Mouse (Mus musculus) kidney, embryonic 14.5 days (tissue): ENCODE data around the gene Tff2. TPM values are rescaled to one million over a fixed set of nuclear protein-coding genes. Genes with fewer than 3 reads are reported as not detected.

ENCODE experiments used
- ATAC-seq: fragments of 200-750 bp; cut with Nextera tagmentation; 2 replicates; pipeline ENCODE4 v1.8.0; 2017; ENCODE audit warnings: moderate number of reproducible peaks, mild to moderate bottlenecking, moderate TSS enrichment, moderate library complexity; ENCODE audit not compliant: low FRiP score, low TSS enrichment
- H3K27ac ChIP-seq: fragments of 300-500 bp; sonication (generic); 2 replicates; pipeline ENCODE4 v1.5.1; 2014; ENCODE audit warnings: low read depth, mild to moderate bottlenecking, low read length, moderate library complexity, mixed read lengths
- H3K27me3 ChIP-seq: fragments of 300-500 bp; sonication (generic); 2 replicates; pipeline ENCODE4 v1.6.1; 2014; ENCODE audit warnings: mild to moderate bottlenecking, low read length; ENCODE audit not compliant: control insufficient read depth, insufficient read depth
- H3K36me3 ChIP-seq: fragments of 300-500 bp; sonication (generic); 2 replicates; pipeline ENCODE4 v1.6.1; 2014; ENCODE audit warnings: low read length, mixed read lengths; ENCODE audit not compliant: control insufficient read depth, insufficient read depth
- H3K4me1 ChIP-seq: fragments of 300-500 bp; sonication (generic); 2 replicates; pipeline ENCODE4 v1.6.1; 2014; ENCODE audit warnings: low read length, mixed read lengths; ENCODE audit not compliant: control insufficient read depth, insufficient read depth
- H3K4me2 ChIP-seq: fragments of 300-500 bp; sonication (generic); replicated peaks from 2 replicates; pipeline ENCODE4 v1.6.1; 2014; ENCODE audit warnings: low read depth, mild to moderate bottlenecking, low read length
- H3K4me3 ChIP-seq: fragments of 300-500 bp; sonication (generic); 2 replicates; pipeline ENCODE4 v1.5.1; 2014; ENCODE audit warnings: mild to moderate bottlenecking, low read length
- H3K9ac ChIP-seq: fragments of 300-500 bp; sonication (generic); 2 replicates; pipeline ENCODE4 v1.6.1; 2014; ENCODE audit warnings: low read depth, mild to moderate bottlenecking, low read length, moderate library complexity
- H3K9me3 ChIP-seq: fragments of 300-500 bp; sonication (generic); 2 replicates; pipeline ENCODE4 v1.6.1; 2016; ENCODE audit warnings: low read length; ENCODE audit not compliant: control insufficient read depth
- WGBS: fragments of 180-500 bp; shearing (Covaris S2); extraction: QIAGEN DNeasy Blood & Tissue Kit; methylation state at CpG from one replicate; pipeline ENCODE4 v1.1.7; 2014; 5-methylcytosine and 5-hydroxymethylcytosine counted together
- polyA plus RNA-seq: library from polyadenylated mRNA; unstranded; fragments of >200 nt; fragmentation: Nextera tagmentation; extraction: Ambion mirVana; gene quantifications from 2 replicates; pipeline ENCODE4 v1.2.1, GENCODE M21; 2014

Tff2 gene
- polyA plus RNA-seq, result 0.61 and 1.2 TPM in 2 replicates

DNA sequence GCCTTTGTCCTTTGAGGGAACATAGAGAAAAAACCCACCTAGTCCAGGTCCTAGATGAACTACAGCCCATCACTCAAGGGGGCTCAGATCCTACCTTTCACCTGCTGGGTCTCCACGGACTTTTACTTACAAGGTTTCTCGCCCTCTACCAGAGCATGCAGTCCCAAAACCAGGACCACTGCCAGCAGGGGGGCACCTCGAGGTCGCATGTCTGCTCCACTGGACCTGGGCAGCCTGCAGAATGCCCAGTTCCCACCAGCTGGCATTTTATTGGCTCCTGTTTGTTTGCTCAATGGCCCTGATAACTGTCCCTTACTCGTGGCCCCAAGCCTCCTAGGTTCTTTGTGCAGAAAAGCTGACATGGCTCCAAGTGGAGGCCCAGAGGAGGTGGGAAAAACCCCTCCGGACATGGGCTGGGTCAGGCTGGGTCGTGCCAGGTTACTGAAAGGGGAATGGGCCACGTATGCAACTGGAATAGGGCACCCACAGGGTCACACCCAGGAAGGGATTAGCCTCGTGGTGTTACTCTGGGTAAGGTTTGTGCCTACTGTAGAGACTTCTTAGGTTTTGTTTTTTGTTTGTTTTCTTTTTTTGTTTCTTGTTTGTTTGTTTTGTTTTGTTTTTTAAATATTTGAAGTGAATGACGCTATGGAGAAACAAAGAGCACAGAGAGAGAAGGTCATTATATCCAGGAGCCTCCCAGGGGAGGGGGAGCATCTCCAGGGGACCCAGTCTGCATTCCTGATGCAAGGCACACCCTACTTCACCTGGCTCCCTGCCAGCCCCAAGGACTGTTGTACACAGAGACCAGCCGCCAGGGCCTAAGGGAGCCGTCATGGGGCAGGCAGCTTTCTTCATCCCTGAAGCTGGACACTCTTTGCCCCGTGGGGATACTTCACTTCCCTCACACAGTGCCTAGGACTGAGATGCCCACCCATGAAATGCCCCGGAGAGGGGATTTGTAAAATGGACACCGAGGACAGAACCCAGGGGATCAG, at the start of gene Tff2:
Tff2 (minus strand) TSS at position 243 of the 998 bp plus-strand sequence.
- H3K27me3 ChIP-seq, result no peaks in the 10 kb centered on the region
- no peaks in the 10 kb centered on the region for H3K36me3 ChIP-seq
- H3K4me2 ChIP-seq, result no peak within 1 kb of the TSS
- no peaks in the 10 kb centered on the region for H3K4me1 ChIP-seq
- WGBS, result 70% methylated on average over 15 of the region's 15 CpGs
- H3K9ac ChIP-seq, result no peak within 1 kb of the TSS
- H3K9me3 ChIP-seq, result no peaks in the 10 kb centered on the region
- H3K4me3 ChIP-seq, result no peak within 1 kb of the TSS
- H3K27ac ChIP-seq, result no peak within 1 kb of the TSS
- ATAC-seq, result no peak

DNA sequence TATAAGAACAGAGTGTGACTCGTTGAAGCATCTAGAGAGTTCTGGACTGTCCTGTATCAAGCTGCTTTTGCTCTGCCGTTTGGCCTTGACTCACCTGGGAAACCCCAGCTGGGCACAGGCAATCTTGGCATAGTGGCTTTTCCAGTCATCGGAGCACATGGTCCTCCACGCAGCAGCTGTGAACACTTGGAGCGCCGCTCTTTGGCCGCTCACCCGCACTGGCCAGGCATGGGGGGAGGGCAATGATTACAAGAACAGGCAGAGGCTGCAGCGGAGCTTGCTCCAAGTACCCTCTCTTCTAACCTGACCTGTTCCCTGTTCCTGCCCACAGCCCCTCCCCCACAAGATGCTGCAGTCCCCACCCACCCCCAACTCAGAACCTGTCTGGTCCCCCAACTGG, 49.3 kb upstream of the Tff2 start:
- no peak for ATAC-seq
- no peak overlapping the region for H3K27ac ChIP-seq
- H3K36me3 ChIP-seq, result no peaks in the 10 kb centered on the region
- no peak overlapping the region for H3K9ac ChIP-seq
- no peaks in the 10 kb centered on the region for H3K27me3 ChIP-seq
- no peaks in the 10 kb centered on the region for H3K9me3 ChIP-seq
- 74% methylated on average over 9 of the region's 9 CpGs for WGBS
- H3K4me3 ChIP-seq, result no peak overlapping the region
- H3K4me1 ChIP-seq, result peaks cover 11% of the 10 kb centered on the region; the same call in 1 of the 2 replicates
- H3K4me2 ChIP-seq, result no peak overlapping the region

DNA sequence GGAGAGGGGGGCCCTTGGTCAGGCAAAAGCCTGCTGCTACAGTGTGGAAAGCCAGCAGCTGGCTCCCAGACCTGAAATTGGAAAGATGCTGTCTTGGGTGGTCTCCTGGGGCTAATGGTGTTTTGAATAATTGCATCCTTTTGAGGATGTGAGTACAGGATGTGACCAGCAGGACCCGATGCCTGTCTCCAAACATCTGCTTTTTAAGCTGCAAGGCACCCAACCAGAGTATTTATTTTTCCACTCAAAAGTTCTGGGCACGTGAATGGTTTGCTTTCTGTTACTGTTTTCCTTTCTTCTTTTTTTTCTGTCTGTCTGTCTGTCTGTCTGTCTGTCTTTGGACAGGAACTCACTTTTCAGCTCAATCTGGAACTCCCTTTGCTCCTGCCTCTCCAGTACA, 48.6 kb upstream of the Tff2 start:
- WGBS, result 20% methylated on average over 2 of the region's 2 CpGs
- Histone ChIP-seq H3K4me2 (no peak overlapping the region), H3K27me3 (no peaks in the 10 kb centered on the region), H3K4me1 (peaks cover 11% of the 10 kb centered on the region; the same call in 1 of the 2 replicates), H3K36me3 (no peaks in the 10 kb centered on the region), H3K9me3 (no peaks in the 10 kb centered on the region), H3K9ac (no peak overlapping the region), H3K27ac (no peak overlapping the region), H3K4me3 (no peak overlapping the region)
- ATAC-seq, result no peak

GRCm38 (mm10) chr17:31191825-31192224, 47.7 kb upstream of the Tff2 start:
- H3K4me1 ChIP-seq, result peaks cover 11% of the 10 kb centered on the region; the same call in 1 of the 2 replicates
- ATAC-seq, result peak; percentile 66; the same call in 1 of the 2 replicates
- WGBS, result 44% methylated on average over 8 of the region's 8 CpGs
- H3K4me2 ChIP-seq, result no peak overlapping the region
- H3K9me3 ChIP-seq, result no peaks in the 10 kb centered on the region
- H3K4me3 ChIP-seq, result no peak overlapping the region
- H3K36me3 ChIP-seq, result no peaks in the 10 kb centered on the region
- H3K27ac ChIP-seq, result no peak overlapping the region
- no peaks in the 10 kb centered on the region for H3K27me3 ChIP-seq
- no peak overlapping the region for H3K9ac ChIP-seq

- H3K4me3 ChIP-seq, result no peak overlapping the region
- 27% methylated on average over 4 of the region's 4 CpGs for WGBS
- H3K9ac ChIP-seq, result no peak overlapping the region
- H3K27ac ChIP-seq, result no peak overlapping the region
- no peaks in the 10 kb centered on the region for H3K27me3 ChIP-seq
- H3K4me1 ChIP-seq, result peaks cover 8% of the 10 kb centered on the region; the same call in 1 of the 2 replicates
- no peak overlapping the region for H3K4me2 ChIP-seq
- ATAC-seq, result no peak
- no peaks in the 10 kb centered on the region for H3K9me3 ChIP-seq
- no peaks in the 10 kb centered on the region for H3K36me3 ChIP-seq
Measured at GRCm38 (mm10) chr17:31187370-31187769, 43.3 kb upstream of the Tff2 start.

- no peak overlapping the region for H3K9ac ChIP-seq
- ATAC-seq, result no peak
- H3K9me3 ChIP-seq, result no peaks in the 10 kb centered on the region
- H3K4me1 ChIP-seq, result no peaks in the 10 kb centered on the region
- H3K27ac ChIP-seq, result no peak overlapping the region
- no peaks in the 10 kb centered on the region for H3K36me3 ChIP-seq
- H3K27me3 ChIP-seq, result no peaks in the 10 kb centered on the region
- H3K4me2 ChIP-seq, result no peak overlapping the region
- WGBS, result 78% methylated on average over 12 of the region's 12 CpGs
- no peak overlapping the region for H3K4me3 ChIP-seq
Measured at GRCm38 (mm10) chr17:31184269-31184990, 40.3 kb upstream of the Tff2 start.

GRCm38 (mm10) chr17:31183180-31183974, 39.3 kb upstream of the Tff2 start:
- H3K27ac ChIP-seq, result no peak overlapping the region
- H3K9ac ChIP-seq, result no peak overlapping the region
- no peaks in the 10 kb centered on the region for H3K27me3 ChIP-seq
- no peaks in the 10 kb centered on the region for H3K9me3 ChIP-seq
- 65% methylated on average over 12 of the region's 12 CpGs for WGBS
- no peak overlapping the region for H3K4me2 ChIP-seq
- no peak overlapping the region for H3K4me3 ChIP-seq
- no peaks in the 10 kb centered on the region for H3K36me3 ChIP-seq
- no peaks in the 10 kb centered on the region for H3K4me1 ChIP-seq
- ATAC-seq, result no peak

- H3K9ac ChIP-seq, result no peak overlapping the region
- H3K4me2 ChIP-seq, result no peak overlapping the region
- no peak overlapping the region for H3K4me3 ChIP-seq
- H3K27ac ChIP-seq, result no peak overlapping the region
- no peaks in the 10 kb centered on the region for H3K27me3 ChIP-seq
- no peaks in the 10 kb centered on the region for H3K36me3 ChIP-seq
- H3K4me1 ChIP-seq, result no peaks in the 10 kb centered on the region
- 86% methylated on average over 4 of the region's 4 CpGs for WGBS
- H3K9me3 ChIP-seq, result no peaks in the 10 kb centered on the region
- no peak for ATAC-seq
Measured at GRCm38 (mm10) chr17:31181490-31181889, 37.4 kb upstream of the Tff2 start.
